Mouse (Mus musculus) kidney, adult 2 months (tissue): ENCODE results near the gene Pdlim1. TPM values are rescaled to one million over a fixed set of nuclear protein-coding genes. Genes with fewer than 3 reads are reported as not detected.

Experiments used
- DNase-seq: peaks from one replicate; pipeline ENCODE4 v3.0.0; 2021
- H3K27ac ChIP-seq: fragments of 200-500 bp; 2 replicates; pipeline ENCODE4 v1.5.1; 2012; ENCODE audit warnings: low read depth, low read length, control low read depth, inconsistent platforms; ENCODE audit not compliant: insufficient read depth
- H3K27me3 ChIP-seq: fragments of 200-500 bp; replicated peaks from 2 replicates; pipeline ENCODE4 v1.6.1; 2012; ENCODE audit warnings: mild to moderate bottlenecking, moderate library complexity, low read length, inconsistent platforms; ENCODE audit not compliant: control insufficient read depth, insufficient read depth
- H3K36me3 ChIP-seq: fragments of 200-500 bp; 2 replicates; pipeline ENCODE4 v1.6.1; 2012; ENCODE audit warnings: mild to moderate bottlenecking, moderate library complexity, low read length, inconsistent platforms; ENCODE audit not compliant: control insufficient read depth, insufficient read depth
- H3K4me1 ChIP-seq: fragments of 200-500 bp; 2 replicates; pipeline ENCODE4 v1.6.1; 2011; ENCODE audit warnings: low read length; ENCODE audit not compliant: control insufficient read depth, insufficient read depth
- H3K4me3 ChIP-seq: fragments of 200-500 bp; 2 replicates; pipeline ENCODE4 v1.5.1; 2011; ENCODE audit warnings: mild to moderate bottlenecking, low read depth, low read length, control low read depth; ENCODE audit not compliant: insufficient read depth
- CTCF ChIP-seq: fragments of 200-500 bp; conservative IDR thresholded peaks from 2 replicates; pipeline ENCODE4 v1.5.1; 2011; ENCODE audit warnings: low read depth, mild to moderate bottlenecking, control low read depth, low read length, moderate library complexity, mixed read lengths; ENCODE audit not compliant: insufficient read depth, insufficient read length
- POLR2A ChIP-seq: fragments of 200-500 bp; IDR thresholded peaks from one replicate; pipeline ENCODE4 v1.6.1; 2011; ENCODE audit warnings: low read depth, low read length, control low read depth
- WGBS: fragments of 180-500 bp; shearing (Covaris S2); methylation state at CpG from one replicate; pipeline ENCODE4 v1.1.7; 2018; 5-methylcytosine and 5-hydroxymethylcytosine counted together
- polyA plus RNA-seq: library from polyadenylated mRNA; depleted of rRNA; stranded (reverse); fragments of >200 nt; gene quantifications from 2 replicates; pipeline ENCODE4 v1.2.3, GENCODE M21; 2012

Gene Pdlim1
- polyA plus RNA-seq, 1 experiment = 25.7 TPM

GRCm38 (mm10) chr19:40246646-40247267, 24.9 kb downstream of the Pdlim1 start:
- Histone ChIP-seq H3K4me3 (no peak overlapping the region), H3K4me1 (no peaks in the 10 kb centered on the region), H3K27me3 (no peaks in the 10 kb centered on the region), H3K36me3 (no peaks in the 10 kb centered on the region), H3K27ac (no peak overlapping the region)
- TF ChIP-seq POLR2A = no peak
- no peak for TF ChIP-seq CTCF
- DNase-seq = no peak
- WGBS = 87% methylated on average over 7 of the region's 7 CpGs

- WGBS = 53% methylated on average over 14 of the region's 14 CpGs
- DNase-seq = peak; percentile 17
- no peak overlapping the region for H3K27ac ChIP-seq
Measured at GRCm38 (mm10) chr19:40240838-40241689, 30.6 kb downstream of the Pdlim1 start.

GRCm38 (mm10) chr19:40240360-40240759, 31.3 kb downstream of the Pdlim1 start:
- Histone ChIP-seq H3K27me3 (no peaks in the 10 kb centered on the region), H3K4me3 (no peak overlapping the region), H3K36me3 (no peaks in the 10 kb centered on the region), H3K4me1 (no peaks in the 10 kb centered on the region), H3K27ac (no peak overlapping the region)
- DNase-seq = no peak
- TF ChIP-seq POLR2A = no peak
- no peak for TF ChIP-seq CTCF
- WGBS = 77% methylated on average over 6 of the region's 6 CpGs

More at GRCm38 (mm10) chr19:40240838-40241689, 30.6 kb downstream of the Pdlim1 start:
- TF ChIP-seq CTCF = no peak
- Histone ChIP-seq H3K4me1 (no peaks in the 10 kb centered on the region), H3K36me3 (no peaks in the 10 kb centered on the region), H3K27me3 (no peaks in the 10 kb centered on the region), H3K4me3 (no peak overlapping the region)

- TF ChIP-seq POLR2A = no peak
- TF ChIP-seq CTCF = no peak
- no peak for DNase-seq
- H3K27ac ChIP-seq = no peak overlapping the region
- whole genome bisulfite sequencing = 81% methylated on average over 6 of the region's 6 CpGs
- H3K4me1 ChIP-seq = no peaks in the 10 kb centered on the region
- H3K4me3 ChIP-seq = no peak overlapping the region
- H3K36me3 ChIP-seq = no peaks in the 10 kb centered on the region
- no peaks in the 10 kb centered on the region for H3K27me3 ChIP-seq
Measured at GRCm38 (mm10) chr19:40238175-40238850, 33.3 kb downstream of the Pdlim1 start.

GRCm38 (mm10) chr19:40232560-40232959, 39.1 kb downstream of the Pdlim1 start:
- no peak for DNase-seq
- 87% methylated on average over 2 of the region's 2 CpGs for WGBS

GRCm38 (mm10) chr19:40231825-40232541, 39.7 kb downstream of the Pdlim1 start:
- H3K27ac ChIP-seq = no peak overlapping the region
- no peak for DNase-seq

More at GRCm38 (mm10) chr19:40232560-40232959, 39.1 kb downstream of the Pdlim1 start:
- H3K27ac ChIP-seq = no peak overlapping the region
- no peaks in the 10 kb centered on the region for H3K4me1 ChIP-seq
- no peaks in the 10 kb centered on the region for H3K27me3 ChIP-seq
- TF ChIP-seq CTCF (no peak), POLR2A (no peak)
- H3K36me3 ChIP-seq = no peaks in the 10 kb centered on the region
- no peak overlapping the region for H3K4me3 ChIP-seq

More at GRCm38 (mm10) chr19:40231825-40232541, 39.7 kb downstream of the Pdlim1 start:
- H3K36me3 ChIP-seq = no peaks in the 10 kb centered on the region
- no peaks in the 10 kb centered on the region for H3K27me3 ChIP-seq
- WGBS = 66% methylated on average over 7 of the region's 7 CpGs
- no peaks in the 10 kb centered on the region for H3K4me1 ChIP-seq
- H3K4me3 ChIP-seq = no peak overlapping the region
- no peak for TF ChIP-seq POLR2A
- TF ChIP-seq CTCF = peak; percentile 23; the same call in 1 of the 2 replicates
